Mouse (Mus musculus) thymus, adult 2 months (tissue): Measurements from ENCODE around the gene Ttll2. TPM values are rescaled to one million over a fixed set of nuclear protein-coding genes. Genes with fewer than 3 reads are reported as not detected.
"Not testable (repeated sequence)": the region's sequence is repeated elsewhere in the genome, so short reads cannot be mapped to it uniquely, and the experiment has no call there.

ENCODE experiments used
- DNase-seq: peaks from one replicate; pipeline ENCODE4 v3.0.0; 2021
- H3K27ac ChIP-seq: fragments of 200-500 bp; 2 replicates; pipeline ENCODE4 v1.5.1; 2012; ENCODE audit warnings: low read length, control low read depth; ENCODE audit not compliant: control insufficient read depth, insufficient read depth
- H3K27me3 ChIP-seq: fragments of 200-500 bp; 2 replicates; pipeline ENCODE4 v1.6.1; 2012; ENCODE audit warnings: mild to moderate bottlenecking, low read length, moderate library complexity, mixed read lengths; ENCODE audit not compliant: control insufficient read depth, insufficient read depth
- H3K36me3 ChIP-seq: fragments of 200-500 bp; 2 replicates; pipeline ENCODE4 v1.6.1; 2012; ENCODE audit warnings: mild to moderate bottlenecking, low read length, moderate library complexity; ENCODE audit not compliant: control insufficient read depth, insufficient read depth
- H3K4me1 ChIP-seq: fragments of 200-500 bp; replicated peaks from 2 replicates; pipeline ENCODE4 v1.6.1; 2012; ENCODE audit warnings: low read length; ENCODE audit not compliant: control insufficient read depth, insufficient read depth
- H3K4me3 ChIP-seq: fragments of 200-500 bp; 2 replicates; pipeline ENCODE4 v1.5.1; 2012; ENCODE audit warnings: mild to moderate bottlenecking, low read length, control low read depth, moderate library complexity; ENCODE audit not compliant: control insufficient read depth, insufficient read depth
- WGBS: fragments of 180-500 bp; shearing (Covaris S2); methylation state at CpG from one replicate; pipeline ENCODE4 v1.1.7; 2018; 5-methylcytosine and 5-hydroxymethylcytosine counted together
- polyA plus RNA-seq: library from polyadenylated mRNA; depleted of rRNA; stranded (reverse); fragments of >200 nt; gene quantifications from 2 replicates; pipeline ENCODE4 v1.2.3, GENCODE M21; 2012; rRNA removed

The Ttll2 gene
- polyA plus RNA-seq: not detected in 2 replicates

DNA sequence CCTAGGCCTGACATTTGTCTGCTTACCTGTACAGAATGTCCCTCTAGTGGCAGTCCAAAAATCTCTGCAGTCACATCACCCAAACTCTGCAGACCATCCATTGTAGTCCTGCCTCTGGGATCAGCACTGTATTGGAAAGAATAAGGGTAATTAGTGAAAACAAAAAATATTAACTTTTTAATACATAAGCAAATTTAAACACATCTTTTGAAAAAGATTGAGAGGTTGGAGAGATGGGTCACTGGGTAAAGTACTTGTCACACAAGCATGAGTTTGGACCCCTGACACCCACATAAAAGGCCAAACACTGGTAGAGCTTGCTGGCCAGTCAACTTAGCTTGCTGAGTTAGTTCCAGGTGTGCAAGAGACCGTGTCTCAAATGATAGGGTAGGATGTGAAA lies at the start of gene Ttll2:
Gene Ttll2, minus strand, starts transcription at position 101 of the 400 bp plus-strand sequence.
- 94% methylated on average over 1 of the region's 1 CpGs for WGBS
- H3K36me3 ChIP-seq, H3K4me1 ChIP-seq, DNase-seq, H3K27ac ChIP-seq, H3K4me3 ChIP-seq, H3K27me3 ChIP-seq: not testable (repeated sequence)

DNA sequence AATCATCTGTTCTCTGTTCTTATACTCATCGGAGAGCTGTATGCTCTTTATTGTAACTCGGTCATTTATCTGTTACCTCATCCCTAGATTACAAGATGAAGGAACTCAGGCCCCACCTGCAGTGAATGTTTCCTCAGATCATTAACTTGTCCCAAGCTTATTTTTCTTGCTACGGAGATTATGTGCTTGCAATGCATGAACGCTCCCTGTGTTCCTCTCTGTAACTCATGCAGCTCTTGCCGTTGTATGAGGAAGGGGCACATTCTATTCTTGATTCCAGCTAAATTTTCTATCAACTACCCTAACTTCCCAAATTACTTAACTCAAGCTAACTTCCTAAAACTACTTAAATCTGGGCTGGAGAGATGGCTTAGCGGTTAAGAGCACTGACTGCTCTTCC lies 47.3 kb upstream of the Ttll2 start:
- H3K4me1 ChIP-seq, H3K36me3 ChIP-seq, H3K4me3 ChIP-seq, DNase-seq, H3K27me3 ChIP-seq, H3K27ac ChIP-seq: not testable (repeated sequence)
- 96% methylated on average over 6 of the region's 6 CpGs for WGBS

DNA sequence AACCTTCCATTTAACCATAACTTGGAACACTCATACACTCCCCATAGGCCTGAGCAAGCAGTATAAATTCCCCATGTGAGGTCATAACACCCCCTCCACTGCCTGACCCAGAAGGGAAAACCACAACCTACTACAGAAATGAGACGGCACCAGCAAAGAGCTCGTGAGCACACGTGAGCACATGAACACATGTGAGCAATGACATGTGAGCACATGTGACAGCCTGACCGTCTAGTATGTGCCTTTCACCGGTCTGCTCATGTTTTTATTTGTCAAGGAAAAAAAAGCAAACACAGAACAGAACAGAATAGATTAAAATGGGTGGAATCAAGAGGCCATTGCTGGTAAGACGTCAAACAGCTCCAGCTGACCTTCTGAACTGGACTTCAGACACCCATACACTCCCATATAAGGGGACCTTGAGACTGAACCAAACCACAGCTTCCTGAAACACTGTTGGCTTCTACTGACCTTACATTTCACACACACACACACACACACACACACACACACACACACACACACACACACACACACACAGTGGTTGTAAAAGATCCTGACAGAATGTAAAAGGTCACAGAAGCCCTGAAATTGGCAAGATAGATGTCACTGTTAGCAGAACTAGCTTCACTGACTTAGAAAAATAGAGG lies 45.8 kb upstream of the Ttll2 start:
- not testable (repeated sequence) for H3K27ac ChIP-seq, H3K4me1 ChIP-seq, H3K27me3 ChIP-seq, H3K4me3 ChIP-seq, DNase-seq, H3K36me3 ChIP-seq
- WGBS: 30% methylated on average over 6 of the region's 6 CpGs

DNA sequence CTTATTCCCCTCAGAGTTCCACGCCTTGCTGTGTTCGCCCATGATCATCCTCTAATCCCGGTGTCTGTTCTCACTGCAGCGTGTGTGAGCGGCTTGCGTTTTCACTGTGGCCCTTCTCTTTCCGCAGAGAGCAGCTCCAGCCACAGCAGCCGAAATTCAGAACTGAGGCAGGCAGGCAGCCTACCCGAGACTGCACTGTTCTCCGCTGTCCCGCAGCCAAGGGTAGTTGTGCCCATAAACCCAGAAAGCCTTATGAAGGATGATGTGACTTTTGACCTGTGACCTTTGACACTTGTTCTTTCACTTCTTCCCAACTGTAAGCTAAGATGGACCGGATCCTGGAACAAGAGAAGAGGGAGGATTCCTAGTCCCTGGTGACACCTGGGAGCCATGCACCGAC lies 44.6 kb upstream of the Ttll2 start:
- DNase-seq, H3K4me1 ChIP-seq, H3K27me3 ChIP-seq, H3K36me3 ChIP-seq, H3K4me3 ChIP-seq, H3K27ac ChIP-seq: not testable (repeated sequence)
- WGBS: 96% methylated on average over 13 of the region's 13 CpGs

DNA sequence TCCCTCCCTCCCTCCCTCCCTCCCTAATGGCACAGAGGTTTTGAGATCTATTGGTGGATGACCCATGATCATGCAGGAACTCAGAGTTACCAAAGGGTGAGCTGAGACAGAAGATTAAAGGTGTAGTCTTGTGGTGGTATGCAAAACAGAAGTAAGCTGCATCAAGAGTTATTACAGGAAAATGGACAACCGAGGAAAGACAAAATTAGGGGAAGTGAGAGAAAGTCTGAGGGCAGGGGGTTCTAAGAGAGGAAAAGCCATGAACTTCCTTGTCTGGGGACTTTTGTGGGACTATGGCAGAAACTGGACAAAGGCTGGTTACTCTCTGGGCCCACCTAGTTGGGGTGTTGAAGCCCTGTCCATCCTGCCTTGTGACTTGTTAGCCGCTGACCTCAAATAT lies 43.8 kb upstream of the Ttll2 start:
- H3K27ac ChIP-seq, H3K4me1 ChIP-seq, DNase-seq, H3K27me3 ChIP-seq, H3K36me3 ChIP-seq, H3K4me3 ChIP-seq: not testable (repeated sequence)
- no CpG with 5 or more reads among the region's 2 CpGs for WGBS

DNA sequence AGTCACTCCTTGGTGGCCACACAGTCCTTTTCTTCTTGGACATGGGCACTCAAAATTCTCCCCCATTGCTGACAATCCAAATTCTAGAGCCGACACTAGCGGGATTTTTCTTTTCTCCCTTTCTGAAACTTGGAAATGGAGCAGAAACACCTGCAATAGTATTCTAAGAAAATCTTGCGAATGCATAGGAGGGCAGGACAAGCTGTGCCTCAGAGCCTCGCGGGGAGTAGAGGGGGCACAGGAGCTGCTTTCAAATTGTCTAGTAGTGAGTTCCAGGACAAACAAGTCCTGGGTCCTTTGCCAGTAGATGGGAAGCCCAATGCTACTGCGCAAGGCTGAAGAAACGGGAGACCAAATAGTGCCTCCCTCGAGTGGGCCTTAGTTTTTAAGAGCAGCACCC lies 43.2 kb upstream of the Ttll2 start:
- H3K4me3 ChIP-seq, DNase-seq, H3K4me1 ChIP-seq, H3K27ac ChIP-seq, H3K27me3 ChIP-seq, H3K36me3 ChIP-seq: not testable (repeated sequence)
- 91% methylated on average over 8 of the region's 8 CpGs for WGBS

DNA sequence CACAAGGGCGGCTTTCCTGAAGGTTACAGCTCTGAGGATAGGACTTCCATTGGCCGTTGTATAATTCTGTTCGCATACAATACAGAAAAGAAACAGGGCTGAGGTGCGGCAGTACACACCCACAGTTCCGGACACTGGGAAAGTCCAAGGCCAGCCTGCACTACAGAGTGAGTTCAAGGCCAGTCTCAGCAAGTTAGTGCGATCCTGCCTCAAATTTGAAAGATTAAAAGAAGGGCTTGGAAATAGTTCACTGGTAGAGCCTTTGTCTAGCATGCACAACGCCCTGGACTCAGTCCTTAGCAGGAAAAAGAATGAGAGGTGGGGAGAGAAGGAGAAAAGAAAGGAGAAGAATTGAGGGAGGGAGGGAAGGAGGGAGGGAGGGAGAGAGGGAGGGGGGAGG lies 42.6 kb upstream of the Ttll2 start:
- H3K27me3 ChIP-seq, H3K4me1 ChIP-seq, H3K27ac ChIP-seq, H3K36me3 ChIP-seq, DNase-seq, H3K4me3 ChIP-seq: not testable (repeated sequence)
- WGBS: 97% methylated on average over 7 of the region's 7 CpGs

DNA sequence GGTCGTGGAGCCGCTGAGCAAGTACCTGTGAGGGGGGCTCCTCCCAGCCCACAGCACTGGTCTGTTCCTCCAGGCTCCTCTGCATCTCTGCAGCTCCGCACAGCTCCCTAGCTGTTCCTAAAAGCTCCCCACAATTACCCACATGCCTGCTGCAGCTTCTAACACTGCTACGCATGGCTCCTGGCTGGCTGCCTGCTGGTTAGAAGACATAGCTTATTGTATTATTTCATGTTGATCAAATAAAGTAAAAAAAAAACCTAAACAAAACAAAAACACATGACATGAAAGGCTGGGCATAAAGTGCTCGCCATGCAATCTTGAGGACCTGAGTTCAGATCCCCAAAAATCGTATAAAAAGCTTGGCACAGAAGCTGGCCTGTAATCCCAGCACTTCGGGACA lies 37.4 kb upstream of the Ttll2 start:
- H3K4me3 ChIP-seq, DNase-seq, H3K4me1 ChIP-seq, H3K27me3 ChIP-seq, H3K27ac ChIP-seq, H3K36me3 ChIP-seq: not testable (repeated sequence)
- 95% methylated on average over 7 of the region's 7 CpGs for WGBS

DNA sequence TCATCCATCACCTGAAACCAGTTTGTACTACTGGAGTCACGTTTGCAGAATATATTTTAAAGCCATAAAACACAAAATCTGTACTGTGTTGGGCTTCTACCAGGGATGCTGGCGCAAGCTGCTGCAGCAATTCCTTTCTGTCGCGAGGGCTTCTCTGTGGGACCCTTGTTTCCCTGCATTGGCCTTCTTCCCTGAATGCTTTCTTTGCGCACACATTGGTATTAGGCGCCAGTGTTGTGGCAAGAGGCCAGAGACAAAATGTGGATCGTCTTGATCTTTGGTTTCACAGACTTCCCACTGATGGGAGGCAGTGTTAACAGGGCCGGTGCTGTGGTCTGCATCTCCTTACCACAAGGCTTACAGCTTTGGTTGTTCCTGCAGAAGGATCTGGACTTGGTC lies 36.5 kb upstream of the Ttll2 start:
- WGBS: 77% methylated on average over 8 of the region's 8 CpGs
- not testable (repeated sequence) for H3K27me3 ChIP-seq, H3K27ac ChIP-seq, H3K36me3 ChIP-seq, H3K4me1 ChIP-seq, DNase-seq, H3K4me3 ChIP-seq

DNA sequence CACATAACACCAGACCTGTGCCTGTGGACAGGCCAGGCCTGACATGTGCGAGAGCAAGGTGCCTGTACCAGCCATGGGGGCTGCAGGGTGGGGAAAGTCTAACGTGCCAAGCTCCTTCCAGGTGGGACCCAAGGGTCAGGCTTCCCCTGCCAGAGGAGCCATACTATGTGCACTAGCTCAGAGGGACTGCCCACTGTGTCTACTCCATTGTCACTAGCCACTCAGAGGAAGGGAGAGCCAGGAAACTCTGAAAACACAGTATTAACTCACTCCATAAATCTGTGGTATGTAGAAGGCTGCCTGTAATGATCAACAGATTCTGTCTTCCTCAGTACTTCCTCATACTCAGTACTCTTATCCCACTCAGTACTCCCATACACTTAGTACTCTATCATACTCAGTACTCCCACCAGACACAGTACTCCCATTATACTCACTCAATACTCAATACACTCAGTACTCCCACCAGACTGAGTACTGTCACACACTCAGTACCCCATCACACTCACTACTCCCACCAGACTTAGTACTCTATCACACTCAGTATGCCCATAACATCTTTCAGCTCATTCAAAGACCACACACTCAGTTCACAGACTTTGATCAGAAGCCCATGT lies 36.0 kb upstream of the Ttll2 start:
- DNase-seq, H3K27me3 ChIP-seq: not testable (repeated sequence)
- no CpG with 5 or more reads among the region's 2 CpGs for WGBS

DNA sequence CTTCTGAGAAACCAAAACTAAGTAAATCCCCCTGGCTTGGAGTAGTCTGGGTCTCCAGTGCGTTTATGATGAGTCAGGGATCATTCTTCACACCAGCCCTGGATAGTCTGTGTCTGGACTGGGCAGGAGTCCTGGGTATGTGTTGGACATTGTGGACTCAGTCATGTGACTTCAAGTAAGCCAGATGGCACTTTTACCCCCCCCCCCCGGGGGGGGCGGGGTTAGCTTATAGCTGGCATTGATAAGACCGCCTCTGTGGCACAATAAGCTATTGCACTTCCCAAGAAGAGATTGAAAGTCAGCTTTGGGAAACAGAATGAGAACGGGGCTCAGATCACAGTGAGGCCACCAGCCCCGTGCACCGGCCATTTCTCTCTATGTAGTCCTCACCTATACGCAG lies 33.5 kb upstream of the Ttll2 start:
- not testable (repeated sequence) for DNase-seq, H3K27me3 ChIP-seq, H3K4me3 ChIP-seq, H3K36me3 ChIP-seq, H3K27ac ChIP-seq, H3K4me1 ChIP-seq
- 82% methylated on average over 8 of the region's 8 CpGs for WGBS

More for the DNA sequence above, 36.0 kb upstream of the Ttll2 start:
- H3K4me1 ChIP-seq, H3K4me3 ChIP-seq, H3K36me3 ChIP-seq, H3K27ac ChIP-seq: not testable (repeated sequence)
